Mouse (Mus musculus) lung, embryonic 16.5 days (tissue): ENCODE data around the gene Sprr2f. TPM values are rescaled to one million over a fixed set of nuclear protein-coding genes. Genes with fewer than 3 reads are reported as not detected.

Experiments
- ATAC-seq: fragments of 200-750 bp; cut with Nextera tagmentation; 2 replicates; pipeline ENCODE4 v1.8.0; 2017; ENCODE audit warnings: low read depth, mild to moderate bottlenecking, moderate library complexity
- H3K27ac ChIP-seq: fragments of 300-500 bp; sonication (generic); 2 replicates; pipeline ENCODE4 v1.5.1; 2014; ENCODE audit warnings: mild to moderate bottlenecking, control low read depth, low read length
- H3K27me3 ChIP-seq: fragments of 300-500 bp; sonication (generic); 2 replicates; pipeline ENCODE4 v1.6.1; 2014; ENCODE audit warnings: low read depth, low read length, mixed read lengths; ENCODE audit not compliant: control insufficient read depth, insufficient read depth
- H3K36me3 ChIP-seq: fragments of 300-500 bp; sonication (generic); 2 replicates; pipeline ENCODE4 v1.6.1; 2014; ENCODE audit warnings: low read length; ENCODE audit not compliant: control insufficient read depth, insufficient read depth
- H3K4me1 ChIP-seq: fragments of 300-500 bp; sonication (generic); replicated peaks from 2 replicates; pipeline ENCODE4 v1.6.1; 2014; ENCODE audit warnings: low read length, mixed read lengths; ENCODE audit not compliant: control insufficient read depth, insufficient read depth
- H3K4me2 ChIP-seq: fragments of 300-500 bp; sonication (generic); 2 replicates; pipeline ENCODE4 v1.6.1; 2014; ENCODE audit warnings: low read depth, low read length, control low read depth
- H3K4me3 ChIP-seq: fragments of 300-500 bp; sonication (generic); 2 replicates; pipeline ENCODE4 v1.5.1; 2014; ENCODE audit warnings: mild to moderate bottlenecking, low read length, control low read depth
- H3K9ac ChIP-seq: fragments of 300-500 bp; sonication (generic); 2 replicates; pipeline ENCODE4 v1.6.1; 2014; ENCODE audit warnings: low read length, control low read depth
- H3K9me3 ChIP-seq: fragments of 300-500 bp; sonication (generic); 2 replicates; pipeline ENCODE4 v1.6.1; 2016; ENCODE audit warnings: low read length; ENCODE audit not compliant: control insufficient read depth
- WGBS: fragments of 180-500 bp; shearing (Covaris S2); extraction: QIAGEN DNeasy Blood & Tissue Kit; methylation state at CpG from one replicate; pipeline ENCODE4 v1.1.7; 2014; 5-methylcytosine and 5-hydroxymethylcytosine counted together
- polyA plus RNA-seq: library from polyadenylated mRNA; unstranded; fragments of >200 nt; fragmentation: Nextera tagmentation; extraction: Ambion mirVana; gene quantifications from 2 replicates; pipeline ENCODE4 v1.2.1, GENCODE M21; 2015

The Sprr2f gene
- polyA plus RNA-seq, 1 experiment from 2014 or later, result not detected

- no peaks in the 10 kb centered on the region for H3K9me3 ChIP-seq
- no peaks in the 10 kb centered on the region for H3K27me3 ChIP-seq
- no peak within 1 kb of the TSS for H3K9ac ChIP-seq
- WGBS, result 85% methylated on average over 2 of the region's 2 CpGs
- no peaks in the 10 kb centered on the region for H3K36me3 ChIP-seq
- ATAC-seq, result no peak
- H3K4me1 ChIP-seq, result no peaks in the 10 kb centered on the region
- H3K4me2 ChIP-seq, result no peak within 1 kb of the TSS
- no peak within 1 kb of the TSS for H3K4me3 ChIP-seq
- H3K27ac ChIP-seq, result no peak within 1 kb of the TSS
These were observed 42.7 kb downstream of the Sprr2f start, which contains the start of gene Sprr2i for GRCm38 (mm10) chr3:92407691-92408090. Gene Sprr2i, plus strand, starts transcription at chr3:92407991.

Other genes starting within 250 kb of the Sprr2f start
- not detected in 2 replicates for gene Prr9, start 241.2 kb upstream of the Sprr2f start, polyA plus RNA-seq
- not detected in 2 replicates for gene Lelp1, start 222.4 kb upstream of the Sprr2f start, polyA plus RNA-seq
- gene Sprr2a1, start 149.4 kb upstream of the Sprr2f start, polyA plus RNA-seq, result 0.29 TPM in 1 of 2 replicates, not detected in the other
- gene Sprr2a2, start 149.3 kb upstream of the Sprr2f start, polyA plus RNA-seq, result 3.2 and 14.3 TPM in 2 replicates
- gene Sprr2a3, start 79.8 kb upstream of the Sprr2f start, polyA plus RNA-seq, result 0.34 and 0.84 TPM in 2 replicates
- not detected in 2 replicates for gene Sprr2b, start 48.6 kb upstream of the Sprr2f start, polyA plus RNA-seq
- gene Sprr2d, start 26.0 kb upstream of the Sprr2f start, polyA plus RNA-seq, result not detected in 2 replicates
- not detected in 2 replicates for gene Sprr2e, start 13.0 kb upstream of the Sprr2f start, polyA plus RNA-seq
- gene Sprr2h, start 20.5 kb downstream of the Sprr2f start, polyA plus RNA-seq, result not detected in 2 replicates
- not detected in 2 replicates for gene Sprr2i, start 42.8 kb downstream of the Sprr2f start, polyA plus RNA-seq
- gene Sprr2j-ps, start 52.9 kb downstream of the Sprr2f start, polyA plus RNA-seq, result not detected in 2 replicates
- gene Gm9774, start 64.2 kb downstream of the Sprr2f start, polyA plus RNA-seq, result 7.8 and 10.3 TPM in 2 replicates
- not detected in 2 replicates for gene Sprr2k, start 67.4 kb downstream of the Sprr2f start, polyA plus RNA-seq
- gene Sprr1b, start 73.6 kb downstream of the Sprr2f start, polyA plus RNA-seq, result 0.79 TPM in 1 of 2 replicates, not detected in the other
- gene Sprr3, start 93.5 kb downstream of the Sprr2f start, polyA plus RNA-seq, result not detected in 2 replicates
- gene Sprr1a, start 120.7 kb downstream of the Sprr2f start, polyA plus RNA-seq, result 0.97 and 2.8 TPM in 2 replicates
- not detected in 2 replicates for gene Sprr4, start 135.3 kb downstream of the Sprr2f start, polyA plus RNA-seq
- gene 2310046K23Rik, start 169.3 kb downstream of the Sprr2f start, polyA plus RNA-seq, result not detected in 2 replicates
- 0.64 TPM in 1 of 2 replicates, not detected in the other for gene Ivl, start 208.5 kb downstream of the Sprr2f start, polyA plus RNA-seq
- not detected in 2 replicates for gene Smcp, start 223.8 kb downstream of the Sprr2f start, polyA plus RNA-seq
- gene 2210017I01Rik, start 242.3 kb downstream of the Sprr2f start, polyA plus RNA-seq, result not detected in 2 replicates